Mouse (Mus musculus) hindbrain, embryonic 10.5 days (tissue): ENCODE results near the gene R3hdm2. TPM values are rescaled to one million over a fixed set of nuclear protein-coding genes. Genes with fewer than 3 reads are reported as not detected.
A peak's percentile ranks its signal among the peaks of the same experiment; 100 is the strongest.

ENCODE experiments used
- DNase-seq: peaks from one replicate; pipeline ENCODE4 v3.0.0-alpha.2; 2017; ENCODE audit warnings: low spot score
- H3K27ac ChIP-seq: fragments of 300-500 bp; sonication (generic); 2 replicates; pipeline ENCODE4 v1.5.1; 2016; ENCODE audit warnings: mild to moderate bottlenecking, moderate library complexity
- H3K27me3 ChIP-seq: fragments of 300-500 bp; sonication (generic); 2 replicates; pipeline ENCODE4 v1.6.1; 2016; ENCODE audit warnings: mild to moderate bottlenecking; ENCODE audit not compliant: poor library complexity, insufficient read depth, severe bottlenecking
- H3K36me3 ChIP-seq: fragments of 300-500 bp; sonication (generic); 2 replicates; pipeline ENCODE4 v1.6.1; 2016; ENCODE audit warnings: mild to moderate bottlenecking, moderate library complexity
- H3K4me1 ChIP-seq: fragments of 300-500 bp; sonication (generic); replicated peaks from 2 replicates; pipeline ENCODE4 v1.6.1; 2016; ENCODE audit warnings: mild to moderate bottlenecking
- H3K4me3 ChIP-seq: fragments of 300-500 bp; sonication (generic); 2 replicates; pipeline ENCODE4 v1.5.1; 2016; ENCODE audit warnings: mild to moderate bottlenecking, moderate library complexity
- H3K9me3 ChIP-seq: fragments of 300-500 bp; sonication (generic); 2 replicates; pipeline ENCODE4 v1.6.1; 2016; ENCODE audit warnings: mild to moderate bottlenecking, moderate library complexity
- WGBS: fragments of 180-500 bp; shearing (Covaris S2); methylation state at CpG from one replicate; pipeline ENCODE4 v1.1.7; 2016; 5-methylcytosine and 5-hydroxymethylcytosine counted together
- polyA plus RNA-seq: library from polyadenylated mRNA; unstranded; fragments of >200 nt; fragmentation: Nextera tagmentation; extraction: Ambion mirVana; gene quantifications from 2 replicates; pipeline ENCODE4 v1.2.1, GENCODE M21; 2016

The R3hdm2 gene
- polyA plus RNA-seq, 1 experiment from 2014 or later, result 35.5 TPM

DNA sequence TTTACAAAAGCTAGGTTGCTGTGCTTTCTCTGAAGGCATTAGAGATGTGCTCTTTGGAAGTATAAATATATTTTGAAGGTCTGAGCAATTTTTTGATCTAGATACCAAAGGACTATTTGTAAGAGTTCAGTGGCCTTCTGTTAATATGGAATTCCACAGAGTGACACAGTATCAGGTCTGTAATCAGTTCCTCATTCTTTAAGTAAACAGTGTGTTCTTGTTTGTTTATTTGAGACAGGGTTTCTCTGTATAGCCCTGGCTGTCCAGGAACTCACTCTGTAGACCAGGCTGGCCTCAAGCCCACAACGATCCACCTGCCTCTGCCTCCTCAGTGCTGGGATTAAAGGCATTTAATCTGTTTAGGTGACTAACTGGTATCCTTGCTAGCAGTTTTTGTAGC is 33.5 kb downstream of the R3hdm2 start:
- Histone ChIP-seq H3K27me3 (no peaks in the 10 kb centered on the region), H3K4me3 (no peak overlapping the region), H3K27ac (no peak overlapping the region), H3K4me1 (peaks cover 12% of the 10 kb centered on the region), H3K9me3 (no peaks in the 10 kb centered on the region), H3K36me3 (peaks cover 5% of the 10 kb centered on the region; the same call in 1 of the 2 replicates)
- WGBS, result 88% methylated on average over 1 of the region's 1 CpGs
- DNase-seq, result no peak

DNA sequence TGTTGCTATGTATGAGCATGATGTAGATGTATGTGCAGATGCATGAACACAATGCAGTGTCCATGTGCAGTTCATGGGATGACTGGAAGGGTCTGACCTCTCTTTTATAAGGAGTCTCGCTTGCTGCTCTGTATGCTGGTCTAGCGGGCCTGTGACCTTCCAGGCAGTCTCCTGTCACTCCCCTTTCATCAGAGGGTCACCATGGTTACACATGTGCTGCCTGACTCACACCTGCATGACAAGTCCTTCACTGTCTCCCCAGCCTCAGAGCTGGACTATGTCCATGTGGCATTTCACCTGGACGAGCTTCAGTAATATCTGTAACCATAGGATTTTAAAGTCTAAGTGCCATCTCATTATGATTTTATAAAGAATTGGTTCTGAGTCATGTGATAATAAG is 34.0 kb downstream of the R3hdm2 start:
- Histone ChIP-seq H3K36me3 (peaks cover 5% of the 10 kb centered on the region; the same call in 1 of the 2 replicates), H3K9me3 (no peaks in the 10 kb centered on the region), H3K27me3 (no peaks in the 10 kb centered on the region), H3K4me3 (no peak overlapping the region), H3K4me1 (peaks cover 12% of the 10 kb centered on the region), H3K27ac (no peak overlapping the region)
- WGBS, result 69% methylated on average over 3 of the region's 3 CpGs
- no peak for DNase-seq

DNA sequence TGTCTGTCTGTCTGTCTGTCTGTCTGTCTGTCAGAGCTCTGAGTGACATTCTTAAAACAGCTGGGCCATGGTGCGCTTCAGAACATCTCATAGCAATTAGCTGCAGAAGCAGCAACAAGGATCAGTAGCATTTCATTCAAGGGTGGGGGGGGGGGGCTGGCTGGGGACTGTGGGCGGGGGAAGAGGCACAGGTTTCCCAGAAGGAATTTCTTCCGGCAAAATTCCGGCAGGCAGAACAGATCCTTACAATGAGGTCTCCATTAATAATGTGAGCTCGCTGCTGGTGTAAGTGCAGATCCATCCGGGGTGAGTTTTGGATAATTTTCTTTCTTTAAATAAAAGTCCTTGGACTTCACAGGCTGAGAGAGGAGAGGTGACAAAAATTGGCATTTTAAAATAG is 40.0 kb downstream of the R3hdm2 start:
- 13% methylated on average over 6 of the region's 6 CpGs for WGBS
- Histone ChIP-seq H3K9me3 (no peaks in the 10 kb centered on the region), H3K4me3 (no peak overlapping the region), H3K27me3 (no peaks in the 10 kb centered on the region), H3K27ac (no peak overlapping the region), H3K4me1 (peaks cover 37% of the 10 kb centered on the region), H3K36me3 (0 out of 2 replicates have a peak, but pooled peaks cover 4% of the 10 kb centered on the region)
- DNase-seq, result no peak

DNA sequence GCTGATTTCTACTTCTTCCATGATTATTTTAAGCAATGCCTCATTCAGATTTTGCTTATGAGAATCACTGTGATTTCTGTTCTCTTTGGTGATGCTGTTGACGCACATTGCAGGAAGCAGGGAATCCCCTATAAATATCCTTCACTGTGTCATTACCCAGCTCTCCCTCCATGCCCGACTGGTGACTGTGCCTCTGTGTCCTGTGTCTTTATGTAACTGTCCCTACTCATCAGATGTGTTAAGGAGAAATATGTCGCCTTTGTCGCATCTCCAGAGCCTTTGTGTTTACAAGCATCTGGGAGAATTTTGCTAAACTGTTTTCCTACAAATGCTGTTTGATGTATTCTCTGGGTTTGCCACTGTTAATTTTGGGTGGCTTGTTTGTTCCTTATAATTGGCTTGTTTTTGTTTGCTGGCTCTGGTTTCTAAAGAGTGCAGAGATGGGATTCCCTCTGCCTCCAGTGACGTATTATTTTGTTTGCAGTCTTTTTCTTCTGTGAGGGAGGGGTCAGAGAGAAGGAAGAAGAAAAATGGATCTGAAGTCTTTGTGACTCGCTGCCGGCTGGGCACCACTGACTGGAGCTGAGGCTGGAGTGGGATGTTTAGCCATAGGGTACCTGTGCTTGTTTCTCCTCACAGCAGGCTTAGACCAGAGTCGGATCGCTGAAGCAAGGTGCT is 40.7 kb downstream of the R3hdm2 start:
- Histone ChIP-seq H3K9me3 (no peaks in the 10 kb centered on the region), H3K4me1 (peaks cover 40% of the 10 kb centered on the region), H3K27ac (no peak overlapping the region), H3K4me3 (no peak overlapping the region), H3K27me3 (no peaks in the 10 kb centered on the region), H3K36me3 (0 out of 2 replicates have a peak, but pooled peaks cover 4% of the 10 kb centered on the region)
- DNase-seq, result no peak
- WGBS, result 12% methylated on average over 9 of the region's 9 CpGs

DNA sequence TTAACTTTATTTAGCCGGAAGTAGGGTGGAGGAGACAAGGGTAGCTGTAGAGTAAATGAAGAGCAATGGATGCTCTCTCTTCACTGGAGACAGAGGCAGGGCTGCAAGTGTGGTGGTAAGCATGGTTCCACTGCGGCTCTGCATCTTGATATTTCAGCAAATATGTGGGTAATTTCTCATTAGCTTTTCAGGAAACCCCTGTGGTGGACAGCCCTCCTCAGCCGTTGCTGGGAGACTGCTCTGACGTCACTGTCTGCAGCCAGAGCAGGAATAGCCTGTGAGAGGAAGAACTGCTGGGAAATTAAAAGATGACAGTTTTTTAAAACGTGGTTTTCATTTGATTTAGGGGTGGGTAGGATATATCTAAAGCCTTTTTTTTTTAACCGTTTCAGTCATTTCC is 41.9 kb downstream of the R3hdm2 start:
- 0 out of 2 replicates have a peak, but pooled peaks cover 4% of the 10 kb centered on the region for H3K36me3 ChIP-seq
- no peaks in the 10 kb centered on the region for H3K27me3 ChIP-seq
- peak; percentile 56 for DNase-seq
- H3K4me3 ChIP-seq, result no peak overlapping the region
- no peak overlapping the region for H3K27ac ChIP-seq
- WGBS, result 29% methylated on average over 6 of the region's 6 CpGs
- H3K9me3 ChIP-seq, result no peaks in the 10 kb centered on the region
- peaks cover 50% of the 10 kb centered on the region for H3K4me1 ChIP-seq

DNA sequence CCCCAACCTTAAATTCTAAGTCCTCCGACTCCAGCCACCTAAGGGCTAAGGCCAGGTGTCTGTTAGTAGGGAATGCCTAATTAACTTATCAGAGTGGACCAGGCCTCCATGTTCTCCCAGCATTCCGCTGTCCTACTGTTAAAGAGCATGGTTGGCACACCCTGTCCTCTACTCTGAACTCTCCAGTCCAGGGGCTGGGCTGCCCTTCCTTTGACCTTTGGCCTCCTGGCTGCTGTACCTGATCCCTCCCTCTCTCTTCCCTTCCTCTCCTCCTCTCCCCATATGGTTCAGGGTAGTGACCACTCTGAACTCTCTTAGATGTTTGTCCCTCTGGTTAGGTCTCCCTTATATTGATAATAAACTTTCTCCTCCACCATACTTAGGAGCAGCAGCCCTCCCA is 45.7 kb downstream of the R3hdm2 start:
- no peak for DNase-seq
- WGBS, result 90% methylated on average over 2 of the region's 2 CpGs
- H3K4me1 ChIP-seq, result peaks cover 36% of the 10 kb centered on the region
- 0 out of 2 replicates have a peak, but pooled peaks cover 4% of the 10 kb centered on the region for H3K36me3 ChIP-seq
- no peaks in the 10 kb centered on the region for H3K9me3 ChIP-seq
- H3K27ac ChIP-seq, result no peak overlapping the region
- H3K27me3 ChIP-seq, result no peaks in the 10 kb centered on the region
- no peak overlapping the region for H3K4me3 ChIP-seq

DNA sequence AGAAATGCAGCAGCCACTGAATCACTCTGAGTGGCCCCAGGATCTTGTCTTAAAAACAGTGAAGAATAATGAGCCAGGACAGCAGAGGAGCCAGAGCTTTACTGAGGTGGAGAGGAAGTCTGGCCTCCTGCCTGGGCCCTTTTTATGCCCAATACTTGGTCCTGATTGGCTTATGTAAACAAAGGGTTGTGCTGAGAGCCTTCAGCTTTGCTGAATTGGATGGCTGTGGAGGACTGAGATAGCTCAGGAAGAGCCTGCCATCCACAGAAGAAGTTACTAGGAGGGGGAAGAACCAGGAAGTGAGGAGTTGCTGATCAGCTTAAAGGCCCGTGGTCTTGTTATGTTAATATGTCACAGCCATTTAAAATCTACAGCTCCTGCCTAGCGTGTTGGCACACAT is 46.5 kb downstream of the R3hdm2 start:
- WGBS, result 21% methylated on average over 2 of the region's 2 CpGs
- no peak for DNase-seq
- Histone ChIP-seq H3K27ac (peak overlapping the region; percentile 35), H3K9me3 (no peaks in the 10 kb centered on the region), H3K4me3 (no peak overlapping the region), H3K27me3 (no peaks in the 10 kb centered on the region), H3K36me3 (0 out of 2 replicates have a peak, but pooled peaks cover 4% of the 10 kb centered on the region), H3K4me1 (peaks cover 27% of the 10 kb centered on the region)

DNA sequence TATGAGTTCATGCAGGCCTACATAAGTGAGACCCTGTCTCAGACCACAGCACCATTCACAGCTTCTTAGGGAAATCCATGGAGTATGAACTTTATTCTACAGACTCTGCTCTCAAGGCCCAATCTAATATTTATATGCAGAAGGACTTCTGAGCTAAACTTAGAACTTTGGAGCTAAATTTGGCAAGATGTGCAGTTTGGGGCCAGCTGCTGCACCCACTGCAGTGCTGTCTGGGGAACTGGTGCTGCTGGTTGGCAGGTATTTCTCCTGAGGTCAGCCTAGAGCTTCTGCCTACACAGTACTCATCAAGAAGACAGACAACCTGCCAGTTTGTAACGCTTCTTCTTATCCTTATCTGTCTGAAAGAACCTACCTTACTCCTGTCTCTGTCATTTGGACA is 47.0 kb downstream of the R3hdm2 start:
- no peaks in the 10 kb centered on the region for H3K9me3 ChIP-seq
- no peaks in the 10 kb centered on the region for H3K27me3 ChIP-seq
- no peak for DNase-seq
- H3K4me3 ChIP-seq, result no peak overlapping the region
- peak overlapping the region; percentile 35; the same call in 1 of the 2 replicates for H3K27ac ChIP-seq
- H3K36me3 ChIP-seq, result 0 out of 2 replicates have a peak, but pooled peaks cover 4% of the 10 kb centered on the region
- WGBS, result 86% methylated on average over 1 of the region's 1 CpGs
- peaks cover 23% of the 10 kb centered on the region for H3K4me1 ChIP-seq

DNA sequence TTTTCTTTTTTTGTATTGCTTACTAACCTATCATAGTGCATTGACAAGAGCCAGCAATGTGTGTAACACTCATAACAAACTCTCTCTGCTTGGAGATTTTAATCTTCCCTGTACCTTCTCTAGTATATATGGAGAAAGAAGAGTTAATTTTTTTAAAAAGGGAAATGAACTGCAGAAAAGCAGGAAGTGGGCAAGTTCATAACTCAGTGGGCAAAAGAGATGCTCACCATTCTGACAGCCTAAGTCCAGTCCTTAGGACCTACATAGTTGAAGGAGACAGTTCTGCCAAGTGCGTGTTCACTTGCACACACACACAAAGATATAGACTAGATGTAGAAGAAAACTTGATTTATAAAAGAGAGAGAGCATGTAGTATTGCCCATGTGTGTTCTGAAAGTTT is 47.9 kb downstream of the R3hdm2 start:
- Histone ChIP-seq H3K36me3 (0 out of 2 replicates have a peak, but pooled peaks cover 4% of the 10 kb centered on the region), H3K27ac (no peak overlapping the region), H3K27me3 (no peaks in the 10 kb centered on the region), H3K4me1 (peaks cover 14% of the 10 kb centered on the region), H3K9me3 (no peaks in the 10 kb centered on the region), H3K4me3 (no peak overlapping the region)
- 91% methylated on average over 1 of the region's 1 CpGs for WGBS
- no peak for DNase-seq

DNA sequence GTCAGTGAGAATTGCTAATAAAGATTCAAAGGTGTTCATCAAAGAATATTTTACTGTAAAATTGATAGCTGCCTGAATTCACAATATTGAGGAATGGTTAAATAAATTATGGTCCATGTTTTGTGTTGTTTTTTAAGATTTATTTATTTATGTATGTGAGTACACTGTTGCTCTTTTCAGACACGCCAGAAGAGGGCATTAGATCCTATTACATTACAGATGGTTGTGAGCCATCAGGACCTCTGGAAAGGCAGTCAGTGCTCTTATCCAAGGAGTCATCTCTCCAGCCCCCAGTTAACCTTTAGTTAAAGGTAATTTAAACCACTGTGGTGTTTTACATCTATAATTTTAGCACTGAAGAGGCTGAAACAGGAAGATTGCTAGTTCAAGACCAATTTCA is 49.4 kb downstream of the R3hdm2 start:
- Histone ChIP-seq H3K4me1 (peaks cover 14% of the 10 kb centered on the region), H3K36me3 (0 out of 2 replicates have a peak, but pooled peaks cover 3% of the 10 kb centered on the region), H3K27ac (no peak overlapping the region), H3K4me3 (no peak overlapping the region), H3K27me3 (no peaks in the 10 kb centered on the region), H3K9me3 (no peaks in the 10 kb centered on the region)
- WGBS, result 66% methylated on average over 1 of the region's 1 CpGs
- no peak for DNase-seq

DNA sequence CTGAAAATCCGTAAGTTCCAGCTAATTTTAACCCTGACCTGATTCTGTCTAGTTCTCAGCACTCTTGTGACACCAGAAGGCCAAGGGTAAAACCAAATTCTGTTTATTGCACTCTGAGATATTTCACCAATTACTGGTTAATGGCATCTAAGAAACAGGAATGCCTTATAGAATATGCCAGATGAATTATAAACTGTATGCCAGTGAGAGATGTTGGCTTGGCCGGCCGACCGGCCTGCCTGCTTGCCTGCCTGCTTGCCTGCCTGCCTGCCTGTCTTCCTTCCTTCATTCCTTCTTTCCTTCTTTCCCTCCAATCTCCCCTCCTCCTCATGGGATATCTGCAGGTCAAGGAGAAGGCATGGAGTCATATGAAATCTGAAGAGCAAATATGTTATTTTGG is 52.3 kb downstream of the R3hdm2 start:
- H3K4me3 ChIP-seq, result no peak overlapping the region
- no peak overlapping the region for H3K27ac ChIP-seq
- H3K9me3 ChIP-seq, result no peaks in the 10 kb centered on the region
- 96% methylated on average over 4 of the region's 4 CpGs for WGBS
- no peak for DNase-seq
- no peaks in the 10 kb centered on the region for H3K4me1 ChIP-seq
- no peaks in the 10 kb centered on the region for H3K27me3 ChIP-seq
- H3K36me3 ChIP-seq, result no peaks in the 10 kb centered on the region

DNA sequence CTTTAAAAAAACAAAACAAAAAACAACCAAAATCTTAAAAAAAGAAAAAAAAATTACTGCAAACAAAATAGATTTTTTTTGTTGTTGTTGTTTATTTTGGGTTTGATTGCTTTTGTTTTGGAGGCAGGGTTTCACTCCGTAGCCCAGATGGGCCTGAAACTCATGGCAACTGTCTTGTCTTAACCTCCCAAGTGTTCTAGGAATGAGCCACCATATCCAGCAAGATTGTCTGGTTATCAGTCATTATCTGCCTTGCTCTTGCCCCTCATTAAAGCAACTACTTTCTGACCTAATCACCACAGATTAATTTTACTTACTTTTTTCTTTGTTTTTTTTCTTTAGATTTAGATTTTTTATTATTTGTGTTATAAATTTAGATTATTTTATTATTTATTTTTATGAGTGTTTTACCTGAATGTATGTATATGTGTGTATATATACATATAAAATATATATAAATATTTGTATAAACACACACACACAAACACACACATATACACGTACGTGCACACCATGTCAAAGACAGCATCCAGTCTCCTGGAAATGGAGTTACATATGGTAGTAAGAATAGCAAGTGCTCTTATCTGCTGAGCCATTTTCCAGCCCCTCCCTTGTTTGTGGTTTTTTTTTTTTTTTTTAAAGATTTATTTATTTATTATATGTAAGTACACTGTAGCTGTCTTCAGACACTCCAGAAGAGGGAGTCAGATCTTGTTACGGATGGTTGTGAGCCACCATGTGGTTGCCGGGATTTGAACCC is 57.4 kb downstream of the R3hdm2 start:
- H3K4me1 ChIP-seq, result no peaks in the 10 kb centered on the region
- WGBS, result 95% methylated on average over 5 of the region's 5 CpGs

DNA sequence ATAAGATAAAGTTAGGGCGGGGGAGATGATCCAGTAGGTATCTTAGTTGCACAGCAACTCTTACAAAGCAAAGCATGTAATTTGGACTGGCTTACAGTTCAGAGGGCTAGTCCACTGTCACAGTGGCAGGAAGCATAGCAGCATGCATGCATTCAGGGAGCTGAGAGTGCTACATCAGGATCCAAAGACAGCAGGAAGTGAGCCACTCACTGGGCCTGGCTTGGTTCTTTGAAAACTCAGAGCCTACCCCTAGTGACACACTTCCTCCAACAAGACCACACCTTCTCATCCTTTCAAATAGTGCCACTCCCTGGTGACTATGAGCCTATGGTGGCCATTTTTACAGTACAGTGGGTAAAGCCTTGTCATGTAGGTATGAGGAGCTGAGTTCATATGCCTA is 73.6 kb downstream of the R3hdm2 start:
- no peak overlapping the region for H3K4me3 ChIP-seq
- H3K27ac ChIP-seq, result no peak overlapping the region
- H3K4me1 ChIP-seq, result no peaks in the 10 kb centered on the region
- WGBS, result 86% methylated on average over 1 of the region's 1 CpGs
- DNase-seq, result no peak
- H3K27me3 ChIP-seq, result no peaks in the 10 kb centered on the region
- no peaks in the 10 kb centered on the region for H3K9me3 ChIP-seq
- peaks cover 80% of the 10 kb centered on the region for H3K36me3 ChIP-seq

More for the DNA sequence above, 57.4 kb downstream of the R3hdm2 start:
- no peaks in the 10 kb centered on the region for H3K9me3 ChIP-seq
- no peaks in the 10 kb centered on the region for H3K27me3 ChIP-seq
- H3K4me3 ChIP-seq, result no peak overlapping the region
- DNase-seq, result no peak
- no peak overlapping the region for H3K27ac ChIP-seq
- H3K36me3 ChIP-seq, result no peaks in the 10 kb centered on the region
